Mouse (Mus musculus): Measurements from ENCODE around the gene Tenm2. TPM values are rescaled to one million over a fixed set of nuclear protein-coding genes. Genes with fewer than 3 reads are reported as not detected.

Gene Tenm2
- total and polyA plus RNA-seq, 2 experiments from 2014 or later: 41.8 to 91.3 TPM

GRCm38 (mm10) chr11:36349856-36350255 is 885.9 kb downstream of the Tenm2 start:
- Histone ChIP-seq H3K27me3 (ENCODE audit: insufficient read depth, low read length) (no peaks in the 10 kb centered on the region), H3K4me2 (ENCODE audit: low read depth) (no peak overlapping the region), H3K27ac (ENCODE audit: low read depth, low read length) (no peak overlapping the region), H3K9me3 (ENCODE audit: low read length) (no peaks in the 10 kb centered on the region), H3K4me1 (ENCODE audit: insufficient read depth) (no peaks in the 10 kb centered on the region), H3K9ac (no peak overlapping the region), H3K36me3 (ENCODE audit: insufficient read depth) (no peaks in the 10 kb centered on the region), H3K4me3 (ENCODE audit: low read depth, low read length) (no peak overlapping the region)
- no peak for TF ChIP-seq CTCF (IDR thresholded peaks at IDR 0.05; ENCODE audit: low read depth)
- 21% methylated on average over 2 of the region's 2 CpGs for WGBS
- DNase-seq (no peak), ATAC-seq (peak; percentile 16; the same call in 1 of the 2 replicates)

GRCm38 (mm10) chr11:36341799-36342198 is 894.0 kb downstream of the Tenm2 start:
- Histone ChIP-seq H3K36me3 (ENCODE audit: insufficient read depth) (no peaks in the 10 kb centered on the region), H3K9ac (no peak overlapping the region), H3K27ac (ENCODE audit: low read depth, low read length) (no peak overlapping the region), H3K27me3 (ENCODE audit: insufficient read depth, low read length) (no peaks in the 10 kb centered on the region), H3K9me3 (ENCODE audit: low read length) (no peaks in the 10 kb centered on the region), H3K4me2 (ENCODE audit: low read depth) (no peak overlapping the region), H3K4me3 (ENCODE audit: low read depth, low read length) (no peak overlapping the region), H3K4me1 (ENCODE audit: insufficient read depth) (peaks cover 5% of the 10 kb centered on the region; the same call in 1 of the 2 replicates)
- ATAC-seq (no peak), DNase-seq (no peak)
- WGBS: 62% methylated on average over 3 of the region's 3 CpGs
- TF ChIP-seq CTCF (IDR thresholded peaks at IDR 0.05; ENCODE audit: low read depth): no peak

GRCm38 (mm10) chr11:36338424-36338823 is 897.3 kb downstream of the Tenm2 start:
- no peak overlapping the region for H3K27ac ChIP-seq (ENCODE audit: low read depth, low read length)
- no peak for TF ChIP-seq CTCF (IDR thresholded peaks at IDR 0.05; ENCODE audit: low read depth)
- H3K9me3 ChIP-seq (ENCODE audit: low read length): no peaks in the 10 kb centered on the region
- no peak overlapping the region for H3K9ac ChIP-seq
- H3K4me2 ChIP-seq (ENCODE audit: low read depth): no peak overlapping the region
- H3K4me1 ChIP-seq (ENCODE audit: insufficient read depth): peaks cover 14% of the 10 kb centered on the region; the same call in 1 of the 2 replicates
- no peak for DNase-seq
- no peak overlapping the region for H3K4me3 ChIP-seq (ENCODE audit: low read depth, low read length)
- no peak for ATAC-seq
- H3K36me3 ChIP-seq (ENCODE audit: insufficient read depth): no peaks in the 10 kb centered on the region
- no peaks in the 10 kb centered on the region for H3K27me3 ChIP-seq (ENCODE audit: insufficient read depth, low read length)
- whole genome bisulfite sequencing: 74% methylated on average over 4 of the region's 4 CpGs

GRCm38 (mm10) chr11:36337063-36337462 is 898.7 kb downstream of the Tenm2 start:
- no peak overlapping the region for H3K9ac ChIP-seq
- ATAC-seq (peak; percentile 69), DNase-seq (peak; percentile 75)
- H3K4me2 ChIP-seq (ENCODE audit: low read depth): no peak overlapping the region
- no peaks in the 10 kb centered on the region for H3K36me3 ChIP-seq (ENCODE audit: insufficient read depth)
- TF ChIP-seq CTCF (IDR thresholded peaks at IDR 0.05; ENCODE audit: low read depth): no peak
- no peaks in the 10 kb centered on the region for H3K27me3 ChIP-seq (ENCODE audit: insufficient read depth, low read length)
- H3K9me3 ChIP-seq (ENCODE audit: low read length): no peaks in the 10 kb centered on the region
- 55% methylated on average over 6 of the region's 6 CpGs for WGBS
- H3K27ac ChIP-seq (ENCODE audit: low read depth, low read length): no peak overlapping the region
- H3K4me3 ChIP-seq (ENCODE audit: low read depth, low read length): no peak overlapping the region
- peaks cover 18% of the 10 kb centered on the region for H3K4me1 ChIP-seq (ENCODE audit: insufficient read depth)

GRCm38 (mm10) chr11:36335147-36335546 is 900.6 kb downstream of the Tenm2 start:
- Histone ChIP-seq H3K4me1 (ENCODE audit: insufficient read depth) (peaks cover 27% of the 10 kb centered on the region), H3K27me3 (ENCODE audit: insufficient read depth, low read length) (no peaks in the 10 kb centered on the region), H3K27ac (ENCODE audit: low read depth, low read length) (no peak overlapping the region), H3K9ac (no peak overlapping the region), H3K4me2 (ENCODE audit: low read depth) (no peak overlapping the region), H3K4me3 (ENCODE audit: low read depth, low read length) (no peak overlapping the region), H3K9me3 (ENCODE audit: low read length) (no peaks in the 10 kb centered on the region), H3K36me3 (ENCODE audit: insufficient read depth) (no peaks in the 10 kb centered on the region)
- DNase-seq (no peak), ATAC-seq (peak; percentile 25; the same call in 1 of the 2 replicates)
- TF ChIP-seq CTCF (IDR thresholded peaks at IDR 0.05; ENCODE audit: low read depth): no peak
- 28% methylated on average over 5 of the region's 5 CpGs for WGBS

- H3K36me3 ChIP-seq (ENCODE audit: insufficient read depth): no peaks in the 10 kb centered on the region
- no peak overlapping the region for H3K4me3 ChIP-seq (ENCODE audit: low read depth, low read length)
- no peaks in the 10 kb centered on the region for H3K9me3 ChIP-seq (ENCODE audit: low read length)
- H3K27ac ChIP-seq (ENCODE audit: low read depth, low read length): no peak overlapping the region
- DNase-seq: no peak
- H3K9ac ChIP-seq: no peak overlapping the region
- 0 out of 2 replicates have a peak, but pooled peaks have one; percentile 16 for ATAC-seq
- no peak for TF ChIP-seq CTCF (IDR thresholded peaks at IDR 0.05; ENCODE audit: low read depth)
- H3K4me1 ChIP-seq (ENCODE audit: insufficient read depth): peaks cover 27% of the 10 kb centered on the region
- no peaks in the 10 kb centered on the region for H3K27me3 ChIP-seq (ENCODE audit: insufficient read depth, low read length)
- 9% methylated on average over 7 of the region's 7 CpGs for WGBS
- H3K4me2 ChIP-seq (ENCODE audit: low read depth): no peak overlapping the region
Observed at GRCm38 (mm10) chr11:36334100-36334735, 901.5 kb downstream of the Tenm2 start.

- H3K36me3 ChIP-seq (ENCODE audit: insufficient read depth): no peaks in the 10 kb centered on the region
- H3K4me2 ChIP-seq (ENCODE audit: low read depth): no peak overlapping the region
- H3K27ac ChIP-seq (ENCODE audit: low read depth, low read length): no peak overlapping the region
- no peak for DNase-seq
- H3K27me3 ChIP-seq (ENCODE audit: insufficient read depth, low read length): no peaks in the 10 kb centered on the region
- no peak for TF ChIP-seq CTCF (IDR thresholded peaks at IDR 0.05; ENCODE audit: low read depth)
- ATAC-seq: no peak
- no peak overlapping the region for H3K4me3 ChIP-seq (ENCODE audit: low read depth, low read length)
- peaks cover 26% of the 10 kb centered on the region for H3K4me1 ChIP-seq (ENCODE audit: insufficient read depth)
- no peaks in the 10 kb centered on the region for H3K9me3 ChIP-seq (ENCODE audit: low read length)
- 60% methylated on average over 12 of the region's 12 CpGs for WGBS
- no peak overlapping the region for H3K9ac ChIP-seq
Observed at GRCm38 (mm10) chr11:36332222-36332621, 903.5 kb downstream of the Tenm2 start.
